Mouse (Mus musculus) cerebellum, adult 2 months (tissue): ENCODE measurements at regions not wholly inside any gene's neighbourhood (a gene's known extent, or its start where the extent isn't known, plus 50 kb on each side); places are given as distances from the start of the nearest gene placed in this dataset.

Experiments
- DNase-seq, 2 experiments: peaks; one replicate each; pipeline ENCODE4 v3.0.0; 2021
- H3K27ac ChIP-seq: fragments of 200-500 bp; 2 replicates; pipeline ENCODE4 v1.5.1; 2012; ENCODE audit warnings: low read length, control low read depth, inconsistent platforms; ENCODE audit not compliant: insufficient read depth
- H3K27me3 ChIP-seq: fragments of 200-500 bp; 2 replicates; pipeline ENCODE4 v1.6.1; 2012; ENCODE audit warnings: inconsistent platforms, mild to moderate bottlenecking, low read length, moderate library complexity; ENCODE audit not compliant: control insufficient read depth, insufficient read depth
- H3K4me1 ChIP-seq: fragments of 200-500 bp; 2 replicates; pipeline ENCODE4 v1.6.1; 2011; ENCODE audit warnings: low read length; ENCODE audit not compliant: control insufficient read depth, insufficient read depth
- H3K4me3 ChIP-seq: fragments of 200-500 bp; replicated peaks from 2 replicates; pipeline ENCODE3; 2011; ENCODE audit warnings: mild to moderate bottlenecking, low read depth, low read length, control low read depth; ENCODE audit not compliant: insufficient read depth
- CTCF ChIP-seq: fragments of 200-500 bp; IDR thresholded peaks from 2 replicates; pipeline ENCODE4 v1.5.1; 2011; ENCODE audit warnings: low read depth, mild to moderate bottlenecking, control low read depth, low read length, moderate library complexity, borderline replicate concordance; ENCODE audit not compliant: insufficient read depth
- POLR2A ChIP-seq: fragments of 200-500 bp; IDR thresholded peaks from 2 replicates; pipeline ENCODE4 v1.6.1; 2011; ENCODE audit warnings: low read length, control low read depth, borderline replicate concordance; ENCODE audit not compliant: insufficient read depth
- WGBS: fragments of 180-500 bp; shearing (Covaris S2); methylation state at CpG from one replicate; pipeline ENCODE4 v1.1.7; 2018; 5-methylcytosine and 5-hydroxymethylcytosine counted together

GRCm38 (mm10) chr4:105968324-105968723 lies 178.7 kb downstream of the Gm12728 start:
- no peak for DNase-seq
- H3K27ac ChIP-seq, result no peak overlapping the region
- 64% methylated on average over 4 of the region's 4 CpGs for WGBS
- no peaks in the 10 kb centered on the region for H3K4me1 ChIP-seq
- no peak overlapping the region for H3K4me3 ChIP-seq
- TF ChIP-seq POLR2A (no peak), CTCF (no peak)
- H3K27me3 ChIP-seq, result no peaks in the 10 kb centered on the region

- TF ChIP-seq CTCF (no peak), POLR2A (no peak)
- DNase-seq, result no peak
- no peak overlapping the region for H3K27ac ChIP-seq
- whole genome bisulfite sequencing, result 32% methylated on average over 2 of the region's 2 CpGs
- H3K27me3 ChIP-seq, result no peaks in the 10 kb centered on the region
- no peaks in the 10 kb centered on the region for H3K4me1 ChIP-seq
- H3K4me3 ChIP-seq, result no peak overlapping the region
Observed at GRCm38 (mm10) chr4:105969628-105970027, 180.0 kb downstream of the Gm12728 start.

GRCm38 (mm10) chr4:105970056-105970455 lies 180.4 kb downstream of the Gm12728 start:
- no peak for DNase-seq
- Histone ChIP-seq H3K4me3 (no peak overlapping the region), H3K27me3 (no peaks in the 10 kb centered on the region), H3K27ac (no peak overlapping the region), H3K4me1 (no peaks in the 10 kb centered on the region)
- 79% methylated on average over 3 of the region's 3 CpGs for WGBS
- TF ChIP-seq POLR2A (no peak), CTCF (no peak)

GRCm38 (mm10) chr4:105972736-105973135 lies 183.1 kb downstream of the Gm12728 start:
- Histone ChIP-seq H3K4me1 (no peaks in the 10 kb centered on the region), H3K4me3 (no peak overlapping the region), H3K27ac (no peak overlapping the region), H3K27me3 (no peaks in the 10 kb centered on the region)
- no peak for DNase-seq
- TF ChIP-seq POLR2A (no peak), CTCF (no peak)
- 86% methylated on average over 3 of the region's 3 CpGs for WGBS

- WGBS, result 87% methylated on average over 6 of the region's 6 CpGs
- Histone ChIP-seq H3K27ac (no peak overlapping the region), H3K27me3 (no peaks in the 10 kb centered on the region), H3K4me1 (no peaks in the 10 kb centered on the region), H3K4me3 (no peak overlapping the region)
- TF ChIP-seq POLR2A (no peak), CTCF (no peak)
- no peak for DNase-seq
Observed at GRCm38 (mm10) chr4:105973769-105974397, 184.2 kb downstream of the Gm12728 start.

GRCm38 (mm10) chr4:105974948-105975347 lies 185.3 kb downstream of the Gm12728 start:
- Histone ChIP-seq H3K27me3 (no peaks in the 10 kb centered on the region), H3K4me1 (no peaks in the 10 kb centered on the region), H3K4me3 (no peak overlapping the region), H3K27ac (no peak overlapping the region)
- no peak for DNase-seq
- WGBS, result 63% methylated on average over 4 of the region's 4 CpGs
- TF ChIP-seq CTCF (no peak), POLR2A (no peak)

- no peaks in the 10 kb centered on the region for H3K4me1 ChIP-seq
- TF ChIP-seq CTCF, result no peak
- TF ChIP-seq POLR2A, result no peak
- no peak overlapping the region for H3K27ac ChIP-seq
- no peaks in the 10 kb centered on the region for H3K27me3 ChIP-seq
- 73% methylated on average over 5 of the region's 5 CpGs for WGBS
- H3K4me3 ChIP-seq, result no peak overlapping the region
- DNase-seq, result no peak
Observed at GRCm38 (mm10) chr4:105979048-105979447, 189.4 kb downstream of the Gm12728 start.

GRCm38 (mm10) chr4:105983018-105983417 lies 193.3 kb downstream of the Gm12728 start:
- H3K4me1 ChIP-seq, result no peaks in the 10 kb centered on the region
- 66% methylated on average over 1 of the region's 1 CpGs for WGBS
- no peak overlapping the region for H3K27ac ChIP-seq
- DNase-seq, result no peak
- no peak overlapping the region for H3K4me3 ChIP-seq
- no peak for TF ChIP-seq POLR2A
- no peak for TF ChIP-seq CTCF
- H3K27me3 ChIP-seq, result no peaks in the 10 kb centered on the region
